Mouse (Mus musculus): Measurements from ENCODE around the gene 5730409E04Rik. TPM values are rescaled to one million over a fixed set of nuclear protein-coding genes. Genes with fewer than 3 reads are reported as not detected.

Gene 5730409E04Rik
- polyA plus RNA-seq, 1 experiment from 2014 or later: 1.8 TPM

DNA sequence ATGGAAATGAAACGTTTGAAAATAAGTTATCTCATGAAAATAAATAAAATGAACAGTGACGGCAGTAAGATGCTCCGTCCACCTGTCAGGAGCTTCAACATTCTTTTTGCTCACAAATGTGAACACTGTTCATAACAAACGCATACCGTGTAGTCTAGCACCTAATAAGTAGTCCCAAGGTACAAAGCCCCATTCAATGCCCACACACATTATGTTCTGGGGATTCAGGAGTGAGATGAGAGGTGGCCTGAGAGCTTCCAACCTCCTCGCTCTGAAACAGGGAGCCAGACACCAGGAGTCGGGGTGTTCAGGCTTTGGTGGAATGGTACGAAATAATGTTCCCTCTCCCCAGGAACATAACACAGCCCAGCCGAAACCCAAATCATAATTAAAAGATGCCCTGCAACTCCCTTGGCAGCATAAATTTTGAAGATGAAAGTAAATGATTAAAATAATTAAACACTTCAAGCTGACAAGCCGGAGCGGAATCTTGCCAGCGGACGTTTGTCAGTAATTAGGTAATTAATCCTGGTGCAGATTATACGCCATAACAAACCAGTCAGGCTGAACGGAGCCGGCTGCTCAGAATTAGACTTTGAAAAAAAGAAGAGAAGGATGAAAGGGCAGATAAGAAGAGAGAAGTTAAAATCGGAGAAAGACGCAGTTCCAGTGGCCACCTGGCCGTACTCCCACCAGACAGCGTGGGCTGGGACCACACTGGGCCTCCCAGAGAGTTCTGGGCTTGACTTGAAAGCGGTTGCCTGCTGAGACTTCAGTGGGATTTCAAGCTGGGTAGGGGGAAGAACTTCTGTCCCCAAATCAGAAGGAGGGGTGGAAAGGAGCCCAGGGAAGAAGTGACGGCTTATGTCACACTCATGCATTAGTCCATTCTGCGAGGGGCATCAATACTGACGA, 38.6 kb downstream of the 5730409E04Rik start:
- no peak for ATAC-seq (ENCODE audit: low read depth)
- no peaks in the 10 kb centered on the region for H3K36me3 ChIP-seq (ENCODE audit: control insufficient read depth, insufficient read depth, low read length)
- H3K4me3 ChIP-seq (ENCODE audit: low read length): no peak overlapping the region
- no peaks in the 10 kb centered on the region for H3K4me1 ChIP-seq (replicated peaks; ENCODE audit: control insufficient read depth, insufficient read depth, low read length)
- H3K27me3 ChIP-seq (ENCODE audit: control insufficient read depth, insufficient read depth, low read depth, low read length): peaks cover 2% of the 10 kb centered on the region; the same call in 1 of the 2 replicates
- H3K4me2 ChIP-seq (ENCODE audit: low read depth, low read length): no peak overlapping the region
- H3K9me3 ChIP-seq (ENCODE audit: control insufficient read depth, low read length): no peaks in the 10 kb centered on the region
- no peak overlapping the region for H3K27ac ChIP-seq (ENCODE audit: low read length)
- 34% methylated on average over 24 of the region's 24 CpGs for WGBS
- no peak overlapping the region for H3K9ac ChIP-seq (ENCODE audit: low read length)

DNA sequence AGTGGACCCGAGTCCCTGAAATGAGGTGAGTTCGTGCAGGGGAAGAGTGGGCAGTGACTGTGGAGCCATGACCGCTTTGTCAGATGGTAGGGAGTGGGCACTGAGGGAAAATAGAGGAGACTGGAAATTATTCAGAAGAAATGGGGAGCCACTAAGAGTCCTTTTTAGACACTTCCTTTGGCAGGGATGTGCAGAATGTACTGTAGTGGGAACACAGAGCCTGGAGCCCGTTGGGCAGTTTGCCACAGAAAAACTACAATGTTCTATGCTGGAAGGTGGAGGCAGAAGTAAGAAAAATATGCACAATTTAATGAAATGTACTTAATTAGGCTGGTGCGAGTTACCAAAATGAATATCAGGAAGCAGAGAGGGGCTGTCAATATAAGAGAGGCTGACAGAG, 43.5 kb downstream of the 5730409E04Rik start:
- H3K27me3 ChIP-seq (ENCODE audit: control insufficient read depth, insufficient read depth, low read depth, low read length): peaks cover 2% of the 10 kb centered on the region; the same call in 1 of the 2 replicates
- WGBS: 77% methylated on average over 5 of the region's 5 CpGs
- no peaks in the 10 kb centered on the region for H3K9me3 ChIP-seq (ENCODE audit: control insufficient read depth, low read length)
- no peak overlapping the region for H3K27ac ChIP-seq (ENCODE audit: low read length)
- ATAC-seq (ENCODE audit: low read depth): no peak
- H3K4me3 ChIP-seq (ENCODE audit: low read length): no peak overlapping the region
- no peak overlapping the region for H3K4me2 ChIP-seq (ENCODE audit: low read depth, low read length)
- H3K9ac ChIP-seq (ENCODE audit: low read length): no peak overlapping the region
- H3K4me1 ChIP-seq (replicated peaks; ENCODE audit: control insufficient read depth, insufficient read depth, low read length): no peaks in the 10 kb centered on the region
- H3K36me3 ChIP-seq (ENCODE audit: control insufficient read depth, insufficient read depth, low read length): no peaks in the 10 kb centered on the region

DNA sequence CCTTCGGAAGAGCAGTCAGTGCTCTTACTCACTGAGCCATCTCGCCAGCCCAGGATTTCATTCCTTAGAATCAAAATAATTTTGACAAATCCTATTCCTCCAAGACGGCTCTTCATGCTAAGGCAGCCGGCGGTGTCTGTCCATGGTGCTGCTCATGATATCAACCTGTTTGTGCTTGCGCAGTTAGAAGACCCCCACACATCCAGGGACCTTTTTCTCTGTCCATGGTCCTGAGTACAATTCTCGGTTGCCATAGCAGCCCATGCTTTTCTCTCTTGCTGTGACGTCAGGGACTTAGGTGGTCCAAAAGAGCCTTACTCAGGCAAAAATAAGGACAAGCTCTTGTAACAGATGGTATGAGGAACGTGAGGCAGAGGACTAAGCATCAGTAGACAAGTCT, 45.7 kb downstream of the 5730409E04Rik start:
- WGBS: 7% methylated on average over 9 of the region's 9 CpGs
- peak; percentile 64; the same call in 1 of the 2 replicates for ATAC-seq (ENCODE audit: low read depth)

DNA sequence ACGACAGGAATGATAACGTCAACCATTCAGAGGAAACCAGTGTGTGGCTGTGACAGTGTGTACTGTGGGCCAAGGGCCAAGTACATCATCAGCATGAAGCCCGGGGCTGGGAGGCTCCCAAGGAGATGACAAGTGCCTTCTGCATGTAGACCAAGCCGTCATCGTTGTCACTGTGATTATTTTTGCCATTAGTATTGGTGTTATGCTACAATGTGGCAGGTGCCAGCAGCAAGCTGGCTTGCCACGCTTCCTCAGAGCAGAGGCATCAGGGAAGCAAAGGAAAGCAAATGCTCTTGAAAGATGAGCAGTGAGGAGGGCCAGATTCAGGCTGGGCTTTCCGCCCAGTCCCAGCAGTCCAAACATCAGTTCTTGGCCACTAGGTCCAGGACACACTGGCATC, 51.6 kb downstream of the 5730409E04Rik start:
- no peak overlapping the region for H3K4me2 ChIP-seq (ENCODE audit: low read depth, low read length)
- no peak overlapping the region for H3K9ac ChIP-seq (ENCODE audit: low read length)
- H3K27ac ChIP-seq (ENCODE audit: low read length): no peak overlapping the region
- no peak for ATAC-seq (ENCODE audit: low read depth)
- 65% methylated on average over 7 of the region's 7 CpGs for WGBS
- H3K4me3 ChIP-seq (ENCODE audit: low read length): no peak overlapping the region
- H3K4me1 ChIP-seq (replicated peaks; ENCODE audit: control insufficient read depth, insufficient read depth, low read length): no peaks in the 10 kb centered on the region
- H3K9me3 ChIP-seq (ENCODE audit: control insufficient read depth, low read length): no peaks in the 10 kb centered on the region
- no peaks in the 10 kb centered on the region for H3K27me3 ChIP-seq (ENCODE audit: control insufficient read depth, insufficient read depth, low read depth, low read length)
- H3K36me3 ChIP-seq (ENCODE audit: control insufficient read depth, insufficient read depth, low read length): no peaks in the 10 kb centered on the region

More for the DNA sequence above, 45.7 kb downstream of the 5730409E04Rik start:
- no peak overlapping the region for H3K4me3 ChIP-seq (ENCODE audit: low read length)
- H3K27me3 ChIP-seq (ENCODE audit: control insufficient read depth, insufficient read depth, low read depth, low read length): no peaks in the 10 kb centered on the region
- H3K27ac ChIP-seq (ENCODE audit: low read length): no peak overlapping the region
- no peak overlapping the region for H3K4me2 ChIP-seq (ENCODE audit: low read depth, low read length)
- no peak overlapping the region for H3K9ac ChIP-seq (ENCODE audit: low read length)
- no peaks in the 10 kb centered on the region for H3K36me3 ChIP-seq (ENCODE audit: control insufficient read depth, insufficient read depth, low read length)
- no peaks in the 10 kb centered on the region for H3K4me1 ChIP-seq (replicated peaks; ENCODE audit: control insufficient read depth, insufficient read depth, low read length)
- H3K9me3 ChIP-seq (ENCODE audit: control insufficient read depth, low read length): no peaks in the 10 kb centered on the region

Small RNA genes within 50 kb of the gene (microRNA-seq; reads per million reads assigned to microRNA genes)
- gene Mir7119: 0.59 reads per million

Other genes starting within 250 kb of the 5730409E04Rik start
- gene Ago3, start 180.3 kb upstream of the 5730409E04Rik start, polyA plus RNA-seq (2015; fragmentation: Nextera tagmentation; extraction: Ambion mirVana): 17.9 and 19.7 TPM in 2 replicates
- 6.3 and 6.4 TPM in 2 replicates for gene Ago1, start 141.2 kb upstream of the 5730409E04Rik start, polyA plus RNA-seq (2015; fragmentation: Nextera tagmentation; extraction: Ambion mirVana)
- gene Ago4, start 76.3 kb upstream of the 5730409E04Rik start, polyA plus RNA-seq (2015; fragmentation: Nextera tagmentation; extraction: Ambion mirVana): 3.8 and 4.0 TPM in 2 replicates
- gene Clspn, start 52.9 kb upstream of the 5730409E04Rik start, polyA plus RNA-seq (2015; fragmentation: Nextera tagmentation; extraction: Ambion mirVana): 37.5 and 41.3 TPM in 2 replicates
- gene Psmb2, start 67.8 kb downstream of the 5730409E04Rik start, polyA plus RNA-seq (2015; fragmentation: Nextera tagmentation; extraction: Ambion mirVana): 447 and 451 TPM in 2 replicates
- 0.09 TPM in 1 of 2 replicates, not detected in the other for gene Tfap2e, start 126.4 kb downstream of the 5730409E04Rik start, polyA plus RNA-seq (2015; fragmentation: Nextera tagmentation; extraction: Ambion mirVana)
- 24.5 and 26.7 TPM in 2 replicates for gene Ncdn, start 143.6 kb downstream of the 5730409E04Rik start, polyA plus RNA-seq (2015; fragmentation: Nextera tagmentation; extraction: Ambion mirVana)
- gene AU040320, start 143.7 kb downstream of the 5730409E04Rik start, polyA plus RNA-seq (2015; fragmentation: Nextera tagmentation; extraction: Ambion mirVana): 24.2 and 26.2 TPM in 2 replicates

All from lung, embryonic 16.5 days (tissue).